Mouse (Mus musculus) heart, adult 8-10 months (tissue): ENCODE measurements around the gene Dagla. TPM values are rescaled to one million over a fixed set of nuclear protein-coding genes. Genes with fewer than 3 reads are reported as not detected.

ENCODE experiments used
- DNase-seq: peaks from one replicate; pipeline ENCODE4 v3.0.0; 2022; ENCODE audit warnings: low spot score
- total RNA-seq, 4 experiments: library from RNA; stranded (reverse); gene quantifications; 2 replicates each; pipeline ENCODE4 v1.2.4; 2022

The Dagla gene
- total RNA-seq, 4 experiments from 2014 or later, result 2.8 to 3.7 (median 3.1) TPM

- DNase-seq, result no peak
Observed at GRCm38 (mm10) chr19:10307941-10308340, 3.3 kb upstream of the Dagla start.

- no peak for DNase-seq
Observed at GRCm38 (mm10) chr19:10307351-10307750, 2.7 kb upstream of the Dagla start.

- no peak for DNase-seq
Observed at GRCm38 (mm10) chr19:10306521-10307243, 2.0 kb upstream of the Dagla start.

- no peak for DNase-seq
Observed at GRCm38 (mm10) chr19:10305640-10306039, 963 bp upstream of the Dagla start.

- no peak for DNase-seq
Observed at GRCm38 (mm10) chr19:10304395-10304794, 282 bp downstream of the Dagla start.

GRCm38 (mm10) chr19:10302852-10303251, 1.8 kb downstream of the Dagla start:
- no peak for DNase-seq

- no peak for DNase-seq
Observed at GRCm38 (mm10) chr19:10301866-10302356, 2.8 kb downstream of the Dagla start.

GRCm38 (mm10) chr19:10301263-10301662, 3.4 kb downstream of the Dagla start:
- no peak for DNase-seq

GRCm38 (mm10) chr19:10300809-10301208, 3.9 kb downstream of the Dagla start:
- DNase-seq, result no peak

- DNase-seq, result no peak
Observed at GRCm38 (mm10) chr19:10298268-10298667, 6.4 kb downstream of the Dagla start.

GRCm38 (mm10) chr19:10297041-10297503, 7.6 kb downstream of the Dagla start:
- peak; percentile 70 for DNase-seq

GRCm38 (mm10) chr19:10296306-10296705, 8.4 kb downstream of the Dagla start:
- no peak for DNase-seq

GRCm38 (mm10) chr19:10294631-10295562, 9.8 kb downstream of the Dagla start:
- DNase-seq, result peak; percentile 75

GRCm38 (mm10) chr19:10293987-10294386, 10.7 kb downstream of the Dagla start:
- no peak for DNase-seq

- DNase-seq, result no peak
Observed at GRCm38 (mm10) chr19:10291896-10292490, 12.7 kb downstream of the Dagla start.

- peak; percentile 46 for DNase-seq
Observed at GRCm38 (mm10) chr19:10290153-10290945, 14.3 kb downstream of the Dagla start.

- DNase-seq, result no peak
Observed at GRCm38 (mm10) chr19:10289609-10290150, 15.0 kb downstream of the Dagla start.

GRCm38 (mm10) chr19:10288125-10289040, 16.3 kb downstream of the Dagla start:
- no peak for DNase-seq

GRCm38 (mm10) chr19:10286458-10286872, 18.2 kb downstream of the Dagla start:
- DNase-seq, result no peak
